Mouse (Mus musculus) MEL (cell line): ENCODE results near the gene Syt6. TPM values are rescaled to one million over a fixed set of nuclear protein-coding genes. Genes with fewer than 3 reads are reported as not detected.

Experiments used
- DNase-seq: peaks from one replicate; pipeline ENCODE4 v3.0.0; 2011; ENCODE audit warnings: low read depth, low spot score
- H3K27ac ChIP-seq: 2 replicates; pipeline ENCODE4 v1.5.1; 2012; ENCODE audit warnings: low read depth, mild to moderate bottlenecking, control low read depth, low read length, moderate library complexity; ENCODE audit not compliant: control insufficient read depth
- H3K27me3 ChIP-seq, 2 experiments: fragments of 150-350 bp in 1 of 2; sonication (generic) in 1 of 2; 2 replicates each; pipeline ENCODE4 v1.6.1; 2012; ENCODE audit warnings: low read length in 2 of 2, mild to moderate bottlenecking in 2 of 2, improper control_type of control experiment in 1 of 2, moderate library complexity in 1 of 2; ENCODE audit not compliant: insufficient read depth in 2 of 2, control insufficient read depth in 1 of 2
- H3K36me3 ChIP-seq, 2 experiments: 2 replicates each; pipeline ENCODE4 v1.6.1; 2012 to 2014; ENCODE audit warnings: low read length in 2 of 2, improper control_type of control experiment in 1 of 2, inconsistent platforms in 1 of 2, mild to moderate bottlenecking in 1 of 2; ENCODE audit not compliant: insufficient read depth in 2 of 2, control insufficient read depth in 1 of 2
- H3K4me1 ChIP-seq, 2 experiments: fragments of 150-350 bp in 1 of 2; sonication (generic) in 1 of 2; 2 replicates each; pipeline ENCODE4 v1.6.1; 2012; ENCODE audit warnings: low read length in 2 of 2, improper control_type of control experiment in 1 of 2, mild to moderate bottlenecking in 1 of 2; ENCODE audit not compliant: insufficient read depth in 2 of 2, control insufficient read depth in 1 of 2
- H3K4me3 ChIP-seq, 2 experiments: fragments of 150-350 bp in 1 of 2; sonication (generic) in 1 of 2; 2 replicates each; pipeline ENCODE4 v1.5.1; 2012; ENCODE audit warnings: low read depth in 2 of 2, low read length in 2 of 2, mild to moderate bottlenecking in 2 of 2, moderate library complexity in 2 of 2, control low read depth in 1 of 2, improper control_type of control experiment in 1 of 2; ENCODE audit not compliant: control insufficient read depth in 1 of 2, insufficient read depth in 1 of 2
- H3K79me2 ChIP-seq: 2 replicates; pipeline ENCODE4 v1.6.1; 2012; ENCODE audit warnings: mild to moderate bottlenecking, low read length, moderate library complexity; ENCODE audit not compliant: control insufficient read depth, poor library complexity, insufficient read depth
- H3K9ac ChIP-seq: 2 replicates; pipeline ENCODE4 v1.6.1; 2012; ENCODE audit warnings: low read depth, mild to moderate bottlenecking, control low read depth, low read length, moderate library complexity; ENCODE audit not compliant: control insufficient read depth, poor library complexity, severe bottlenecking
- H3K9me3 ChIP-seq: fragments of 150-350 bp; sonication (generic); replicated peaks from 2 replicates; pipeline ENCODE4 v1.6.1; 2012; ENCODE audit warnings: mild to moderate bottlenecking, low read length, improper control_type of control experiment, moderate library complexity; ENCODE audit not compliant: insufficient read depth
- BHLHE40 ChIP-seq: IDR thresholded peaks from 2 replicates; pipeline ENCODE4 v1.6.1; 2012; ENCODE audit warnings: low read depth, mild to moderate bottlenecking, inconsistent platforms, low read length, improper control_type of control experiment, borderline replicate concordance
- CHD1 ChIP-seq: IDR thresholded peaks from 2 replicates; pipeline ENCODE4 v1.6.1; 2012; ENCODE audit warnings: low read depth, mild to moderate bottlenecking, inconsistent platforms, low read length, improper control_type of control experiment
- CTCF ChIP-seq, 3 experiments: IDR thresholded peaks in 2 of 3; conservative IDR thresholded peaks in 1 of 3; 2 replicates each; pipeline ENCODE4 v1.5.1; 2011 to 2012; ENCODE audit warnings: low read length in 3 of 3, low read depth in 2 of 3, mild to moderate bottlenecking in 2 of 3, improper control_type of control experiment in 1 of 3, inconsistent platforms in 1 of 3, mixed read lengths in 1 of 3, moderate library complexity in 1 of 3; ENCODE audit not compliant: control insufficient read depth in 1 of 3, insufficient read depth in 1 of 3, poor library complexity in 1 of 3, severe bottlenecking in 1 of 3
- ELF1 ChIP-seq: IDR thresholded peaks from 2 replicates; pipeline ENCODE4 v1.6.1; 2014; ENCODE audit warnings: low read depth, mild to moderate bottlenecking, inconsistent platforms, low read length, improper control_type of control experiment, moderate library complexity
- ETS1 ChIP-seq: IDR thresholded peaks from 2 replicates; pipeline ENCODE4 v1.6.1; 2012; ENCODE audit warnings: low read depth, mild to moderate bottlenecking, inconsistent platforms, low read length, improper control_type of control experiment, moderate library complexity
- JUND ChIP-seq: IDR thresholded peaks from 2 replicates; pipeline ENCODE4 v1.6.1; 2011; ENCODE audit warnings: low read depth, mild to moderate bottlenecking, improper control_type of control experiment, low read length
- KAT2A ChIP-seq: conservative IDR thresholded peaks from 2 replicates; pipeline ENCODE4 v1.6.1; 2012; ENCODE audit warnings: low read depth, low read length, improper control_type of control experiment, inconsistent platforms
- MAFK ChIP-seq: IDR thresholded peaks from 2 replicates; pipeline ENCODE4 v1.6.1; 2011; ENCODE audit warnings: low read depth, mild to moderate bottlenecking, low read length, improper control_type of control experiment, borderline replicate concordance
- MAX ChIP-seq: IDR thresholded peaks from 2 replicates; pipeline ENCODE4 v1.6.1; 2011; ENCODE audit warnings: low read length, improper control_type of control experiment
- MEF2A ChIP-seq: IDR thresholded peaks from 2 replicates; pipeline ENCODE4 v1.6.1; 2014; ENCODE audit warnings: low read depth, mild to moderate bottlenecking, inconsistent platforms, low read length, improper control_type of control experiment; ENCODE audit not compliant: poor library complexity, insufficient replicate concordance, severe bottlenecking; ENCODE audit errors: extremely low read depth
- MXI1 ChIP-seq: IDR thresholded peaks from 2 replicates; pipeline ENCODE4 v1.6.1; 2011; ENCODE audit warnings: mild to moderate bottlenecking, low read depth, low read length, improper control_type of control experiment
- MYB ChIP-seq: IDR thresholded peaks from 2 replicates; pipeline ENCODE4 v1.6.1; 2011; ENCODE audit warnings: mild to moderate bottlenecking, low read depth, low read length, improper control_type of control experiment
- NELFE ChIP-seq: IDR thresholded peaks from 2 replicates; pipeline ENCODE4 v1.6.1; 2011; ENCODE audit warnings: low read depth, low read length, improper control_type of control experiment
- POLR2A ChIP-seq, 2 experiments: IDR thresholded peaks; 2 replicates each; pipeline ENCODE4 v1.6.1; 2011 to 2012; ENCODE audit warnings: low read length in 2 of 2, mild to moderate bottlenecking in 2 of 2, control low read depth in 1 of 2, improper control_type of control experiment in 1 of 2, low read depth in 1 of 2, moderate library complexity in 1 of 2; ENCODE audit not compliant: control insufficient read depth in 1 of 2, insufficient read depth in 1 of 2, poor library complexity in 1 of 2
- POLR2AphosphoS2 ChIP-seq: IDR thresholded peaks from 2 replicates; pipeline ENCODE4 v1.6.1; 2011; ENCODE audit warnings: low read length, improper control_type of control experiment
- RAD21 ChIP-seq: IDR thresholded peaks from 2 replicates; pipeline ENCODE4 v1.6.1; 2011; ENCODE audit warnings: mild to moderate bottlenecking, low read depth, low read length, improper control_type of control experiment
- RCOR1 ChIP-seq: IDR thresholded peaks from 2 replicates; pipeline ENCODE4 v1.6.1; 2012; ENCODE audit warnings: low read depth, mild to moderate bottlenecking, inconsistent platforms, low read length, improper control_type of control experiment
- SMC3 ChIP-seq: IDR thresholded peaks from 2 replicates; pipeline ENCODE4 v1.6.1; 2011; ENCODE audit warnings: low read depth, low read length, improper control_type of control experiment
- TAL1 ChIP-seq: IDR thresholded peaks from 2 replicates; pipeline ENCODE4 v1.6.1; 2012; ENCODE audit warnings: mild to moderate bottlenecking, inconsistent platforms, low read length, moderate library complexity, mixed read lengths
- UBTF ChIP-seq: IDR thresholded peaks from 2 replicates; pipeline ENCODE4 v1.6.1; 2012; ENCODE audit warnings: low read depth, mild to moderate bottlenecking, inconsistent platforms, low read length, improper control_type of control experiment, moderate library complexity, borderline replicate concordance; ENCODE audit not compliant: insufficient read depth
- USF1 ChIP-seq: IDR thresholded peaks from 2 replicates; pipeline ENCODE4 v1.6.1; 2014; ENCODE audit warnings: low read depth, mild to moderate bottlenecking, inconsistent platforms, low read length, improper control_type of control experiment, moderate library complexity
- ZC3H11A ChIP-seq: IDR thresholded peaks from 2 replicates; pipeline ENCODE4 v1.6.1; 2012; ENCODE audit warnings: low read depth, mild to moderate bottlenecking, inconsistent platforms, low read length, improper control_type of control experiment
- ZKSCAN1 ChIP-seq: IDR thresholded peaks from 2 replicates; pipeline ENCODE4 v1.6.1; 2012; ENCODE audit warnings: low read depth, mild to moderate bottlenecking, inconsistent platforms, low read length, improper control_type of control experiment, moderate library complexity
- ZMIZ1 ChIP-seq: IDR thresholded peaks from 2 replicates; pipeline ENCODE4 v1.6.1; 2012; ENCODE audit warnings: low read depth, mild to moderate bottlenecking, inconsistent platforms, low read length, improper control_type of control experiment, moderate library complexity
- polyA plus RNA-seq, 2 experiments: library from polyadenylated mRNA; stranded (reverse) in 1 of 2; unstranded in 1 of 2; fragments of >175 nt in 1 of 2; fragments of >200 nt in 1 of 2; gene quantifications; 2 replicates each; pipeline versions ENCODE4 v1.2.1 to v1.2.4; 2012; ENCODE audit warnings: low replicate concordance in 2 of 2, low read depth in 1 of 2; ENCODE audit not compliant: insufficient read length in 2 of 2, insufficient read depth in 1 of 2, missing spikeins in 1 of 2
- total RNA-seq: library from RNA; depleted of rRNA; stranded (reverse); fragments of 300-350 nt; gene quantifications from 2 replicates; pipeline ENCODE4 v1.2.3, GENCODE M21; 2012

Syt6 gene
- total and polyA plus RNA-seq, 3 experiments: 0.04 TPM; not detected in 2

DNA sequence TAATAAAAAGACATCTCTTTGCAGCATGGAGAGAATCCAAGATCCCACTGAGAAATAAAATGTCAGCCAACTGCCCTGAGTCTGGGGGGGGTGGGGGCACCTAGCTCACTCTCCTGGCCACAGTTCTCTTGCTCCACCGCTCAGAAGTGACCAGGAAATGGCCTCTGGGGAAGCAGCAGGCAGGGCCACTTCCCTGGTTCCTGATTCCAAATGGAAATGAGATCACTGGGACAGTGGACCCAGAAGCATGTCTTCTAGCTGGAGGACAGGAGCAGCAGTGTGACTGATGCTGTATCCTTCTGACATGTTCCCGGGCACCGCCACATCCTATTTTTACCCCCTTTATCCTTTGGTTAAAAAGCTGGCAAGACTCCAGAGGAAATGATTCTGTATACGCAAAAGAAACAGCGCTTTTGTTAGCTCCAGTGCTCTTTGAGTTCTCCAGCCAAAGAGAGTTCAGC is 49.6 kb downstream of the Syt6 start:
- Histone ChIP-seq H3K9ac (no peak overlapping the region), H3K9me3 (no peaks in the 10 kb centered on the region), H3K27ac (no peak overlapping the region), H3K4me3 (no peak overlapping the region), H3K27me3 (no peaks in the 10 kb centered on the region; a peak in 1 of 4 replicates), H3K79me2 (no peaks in the 10 kb centered on the region), H3K36me3 (no peaks in the 10 kb centered on the region), H3K4me1 (no peaks in the 10 kb centered on the region)
- DNase-seq: no peak
- TF ChIP-seq POLR2A (IDR thresholded peaks at IDR 0.05; ENCODE audit: control insufficient read depth in 1 of 2, insufficient read depth in 1 of 2, low read depth in 1 of 2, low read length in 2 of 2, poor library complexity in 1 of 2) (no peak), MAFK (no peak), MYB (no peak), NELFE (no peak), ZC3H11A (no peak), CTCF (IDR thresholded peaks at IDR 0.05 in 2 of 3, conservative IDR thresholded peaks at IDR 0.05 in 1 of 3; ENCODE audit: control insufficient read depth in 1 of 3, insufficient read depth in 1 of 3, low read depth in 2 of 3, low read length in 3 of 3, poor library complexity in 1 of 3, severe bottlenecking in 1 of 3) (no peak), ETS1 (no peak), ZKSCAN1 (no peak), TAL1 (no peak), RAD21 (no peak), MXI1 (no peak), JUND (no peak)

DNA sequence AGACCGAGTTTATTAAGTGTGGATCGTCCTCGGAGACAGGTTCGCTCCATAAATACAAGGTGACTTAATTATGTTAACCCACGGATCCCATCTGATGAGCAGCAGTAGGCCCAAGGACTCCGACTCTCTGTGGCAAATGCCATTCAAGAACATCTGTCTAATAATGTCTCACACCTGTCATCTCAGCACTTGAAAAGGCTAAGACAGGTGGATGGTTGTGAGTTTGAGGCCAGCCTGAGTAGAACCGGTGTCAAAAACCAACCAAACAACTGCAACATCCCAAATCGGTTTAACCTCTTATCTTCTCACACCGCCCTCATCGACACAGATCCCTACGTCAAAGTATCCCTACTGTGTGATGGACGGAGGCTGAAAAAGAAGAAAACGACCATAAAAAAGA is 50.1 kb downstream of the Syt6 start:
- Histone ChIP-seq H3K36me3 (no peaks in the 10 kb centered on the region), H3K27ac (no peak overlapping the region), H3K9me3 (no peaks in the 10 kb centered on the region), H3K79me2 (no peaks in the 10 kb centered on the region), H3K4me1 (no peaks in the 10 kb centered on the region), H3K27me3 (no peaks in the 10 kb centered on the region; a peak in 1 of 4 replicates), H3K4me3 (no peak overlapping the region), H3K9ac (no peak overlapping the region)
- TF ChIP-seq POLR2A (IDR thresholded peaks at IDR 0.05; ENCODE audit: control insufficient read depth in 1 of 2, insufficient read depth in 1 of 2, low read depth in 1 of 2, low read length in 2 of 2, poor library complexity in 1 of 2): no peak
- TF ChIP-seq MYB: no peak
- no peak for TF ChIP-seq POLR2AphosphoS2
- no peak for TF ChIP-seq RCOR1
- TF ChIP-seq MXI1: no peak
- no peak for TF ChIP-seq UBTF
- no peak for TF ChIP-seq RAD21
- no peak for TF ChIP-seq KAT2A
- TF ChIP-seq MEF2A: no peak
- TF ChIP-seq CHD1: no peak
- no peak for TF ChIP-seq ZMIZ1
- TF ChIP-seq MAX: no peak
- no peak for TF ChIP-seq BHLHE40
- no peak for TF ChIP-seq SMC3
- no peak for TF ChIP-seq ELF1
- TF ChIP-seq USF1: no peak
- no peak for TF ChIP-seq ETS1
- no peak for DNase-seq
